Mouse (Mus musculus) urinary bladder, postnatal 10 days (tissue): ENCODE results near the gene Chpf2.

Experiments
- DNase-seq: peaks from one replicate; pipeline ENCODE4 v3.0.0; 2022; ENCODE audit warnings: low spot score

Chpf2 gene

GRCm38 (mm10) chr5:24591796-24592470 is 5.4 kb downstream of the Chpf2 start:
- DNase-seq, result no peak

- no peak for DNase-seq
Measured at GRCm38 (mm10) chr5:24592471-24593160, 6.1 kb downstream of the Chpf2 start.

GRCm38 (mm10) chr5:24593230-24593629 is 6.7 kb downstream of the Chpf2 start:
- no peak for DNase-seq

GRCm38 (mm10) chr5:24593928-24594327 is 7.4 kb downstream of the Chpf2 start:
- DNase-seq, result no peak

- no peak for DNase-seq
Measured at GRCm38 (mm10) chr5:24594346-24594745, 7.8 kb downstream of the Chpf2 start.

GRCm38 (mm10) chr5:24595261-24595660 is 8.7 kb downstream of the Chpf2 start:
- DNase-seq, result no peak

GRCm38 (mm10) chr5:24595786-24596380 is 9.3 kb downstream of the Chpf2 start:
- no peak for DNase-seq

- no peak for DNase-seq
Measured at GRCm38 (mm10) chr5:24596519-24597171, 10.1 kb downstream of the Chpf2 start.

GRCm38 (mm10) chr5:24597221-24597728 is 10.7 kb downstream of the Chpf2 start:
- DNase-seq, result no peak

GRCm38 (mm10) chr5:24597901-24598569 is 11.5 kb downstream of the Chpf2 start:
- DNase-seq, result no peak

- no peak for DNase-seq
Measured at GRCm38 (mm10) chr5:24598570-24599006, 12.0 kb downstream of the Chpf2 start.

- no peak for DNase-seq
Measured at GRCm38 (mm10) chr5:24599137-24599536, 12.6 kb downstream of the Chpf2 start.

- DNase-seq, result no peak
Measured at GRCm38 (mm10) chr5:24600236-24600635, 13.7 kb downstream of the Chpf2 start.

GRCm38 (mm10) chr5:24601071-24601835 is 14.7 kb downstream of the Chpf2 start:
- DNase-seq, result no peak

GRCm38 (mm10) chr5:24601911-24602750 is 15.6 kb downstream of the Chpf2 start:
- no peak for DNase-seq

GRCm38 (mm10) chr5:24602751-24603343 is 16.3 kb downstream of the Chpf2 start:
- DNase-seq, result no peak

- no peak for DNase-seq
Measured at GRCm38 (mm10) chr5:24603431-24604010, 17.0 kb downstream of the Chpf2 start.

GRCm38 (mm10) chr5:24604080-24604655 is 17.6 kb downstream of the Chpf2 start:
- no peak for DNase-seq

- peak; percentile 59 for DNase-seq
Measured at GRCm38 (mm10) chr5:24604656-24605100, 18.1 kb downstream of the Chpf2 start.
